Mouse (Mus musculus) left cerebral cortex, postnatal 36 days (tissue): ENCODE data around the gene Kcnab1. TPM values are rescaled to one million over a fixed set of nuclear protein-coding genes. Genes with fewer than 3 reads are reported as not detected.

Source experiments
- DNase-seq, 2 experiments: peaks; one replicate each; pipeline ENCODE4 v3.0.0; 2021 to 2022; ENCODE audit warnings: low spot score in 2 of 2, mixed read lengths in 1 of 2
- intact Hi-C: fragments of 180-260 bp; cut with DNase I; formaldehyde crosslinking; loops from one replicate; pipeline ENCODE4 v1.15.1; 2025
- total RNA-seq, 2 experiments: library from RNA; stranded (reverse); gene quantifications; 2 replicates each; pipeline ENCODE4 v1.2.3; 2021

Gene Kcnab1
- total RNA-seq, 2 experiments from 2014 or later = 85.7 to 89.1 TPM

DNA sequence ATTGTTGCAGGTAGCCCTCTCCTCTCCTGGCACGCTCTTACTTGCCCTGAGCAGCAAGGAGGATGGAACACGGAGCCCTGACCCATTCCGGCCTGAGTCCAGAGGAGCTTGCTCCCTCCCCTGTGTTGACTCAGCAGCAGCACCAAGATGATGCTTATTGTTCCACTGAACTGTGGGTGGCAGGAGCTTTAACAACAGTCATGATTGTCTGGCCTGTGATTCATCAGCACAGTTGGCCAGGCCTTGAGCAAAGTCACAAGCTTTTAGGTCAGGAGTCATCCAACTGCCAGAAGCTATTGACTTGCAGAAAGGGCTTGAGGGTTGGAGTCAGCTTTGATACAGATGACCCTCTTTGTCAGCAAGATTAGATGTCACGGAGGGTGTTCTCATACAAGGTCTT is 187.8 kb downstream of the Kcnab1 start:
- intact Hi-C loops = no loop called here
- DNase-seq = no peak

- intact Hi-C loops = no loop called here
Observed at GRCm38 (mm10) chr3:65299205-65299604, 190.0 kb downstream of the Kcnab1 start.

GRCm38 (mm10) chr3:65301531-65301930 is 192.3 kb downstream of the Kcnab1 start:
- intact Hi-C loops = no loop called here
- DNase-seq = no peak

More at GRCm38 (mm10) chr3:65299205-65299604, 190.0 kb downstream of the Kcnab1 start:
- DNase-seq = no peak

GRCm38 (mm10) chr3:65302559-65302958 is 193.4 kb downstream of the Kcnab1 start:
- DNase-seq = no peak

GRCm38 (mm10) chr3:65315837-65316236 is 206.7 kb downstream of the Kcnab1 start:
- intact Hi-C loops = loop anchor here (10.0 kb wide), 1 partner anchor 201 kb away; no protein-coding TSS in a partner anchor

More at GRCm38 (mm10) chr3:65302559-65302958, 193.4 kb downstream of the Kcnab1 start:
- intact Hi-C loops = no loop called here

GRCm38 (mm10) chr3:65316738-65317137 is 207.6 kb downstream of the Kcnab1 start:
- DNase-seq = no peak
- intact Hi-C loops = loop anchor here (10.0 kb wide), 1 partner anchor 202 kb away; no protein-coding TSS in a partner anchor

More at GRCm38 (mm10) chr3:65315837-65316236, 206.7 kb downstream of the Kcnab1 start:
- no peak for DNase-seq

GRCm38 (mm10) chr3:65317876-65318537 is 208.8 kb downstream of the Kcnab1 start:
- intact Hi-C loops = loop anchor here (10.0 kb wide), 1 partner anchor 203 kb away; no protein-coding TSS in a partner anchor

GRCm38 (mm10) chr3:65319248-65320008 is 210.2 kb downstream of the Kcnab1 start:
- intact Hi-C loops = loop anchor here (10.0 kb wide), 1 partner anchor 205 kb away; no protein-coding TSS in a partner anchor
- no peak for DNase-seq

More at GRCm38 (mm10) chr3:65317876-65318537, 208.8 kb downstream of the Kcnab1 start:
- DNase-seq = no peak

- DNase-seq = no peak
- intact Hi-C loops = no loop called here
Observed at GRCm38 (mm10) chr3:65320990-65321389, 211.8 kb downstream of the Kcnab1 start.

DNA sequence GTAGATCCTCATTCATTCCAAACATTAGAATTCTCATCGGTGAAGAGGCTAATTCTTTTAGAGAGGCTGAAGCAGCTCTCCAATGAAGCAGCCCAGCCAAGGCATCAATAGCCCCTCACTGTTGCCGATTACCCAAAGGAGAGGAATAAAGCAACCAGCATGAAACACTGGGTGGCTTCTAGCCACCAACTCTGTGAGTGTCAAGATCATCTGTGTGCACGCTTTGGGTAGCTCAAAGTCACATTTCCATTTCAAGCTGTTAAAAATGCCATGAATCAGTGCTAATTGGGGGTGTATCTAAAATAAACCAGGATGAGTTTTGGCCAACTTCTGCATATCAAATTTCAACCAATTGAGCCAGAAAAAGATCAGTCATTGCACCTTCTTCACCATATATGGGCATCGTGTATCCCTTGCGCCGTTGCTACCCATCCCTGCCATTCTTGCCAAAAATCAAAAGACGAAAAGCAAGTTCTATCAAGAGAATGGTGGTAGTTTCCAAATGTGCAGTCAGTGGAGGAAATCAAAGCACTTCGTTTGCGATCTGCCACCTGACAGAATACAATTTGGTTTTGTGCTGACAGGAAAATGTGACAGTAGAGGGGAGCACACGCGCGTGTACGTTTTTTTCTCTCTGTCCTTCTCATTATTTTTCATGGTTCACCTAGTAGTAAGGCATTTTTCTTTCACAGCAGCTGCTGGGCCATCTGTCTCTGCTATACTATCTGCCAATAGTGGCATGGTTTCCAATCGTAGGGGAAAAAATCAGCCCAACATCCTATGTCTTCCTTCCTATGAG is 213.0 kb downstream of the Kcnab1 start:
- intact Hi-C loops = no loop called here
- DNase-seq = peak in 1 of 2 experiments; percentile 49

DNA sequence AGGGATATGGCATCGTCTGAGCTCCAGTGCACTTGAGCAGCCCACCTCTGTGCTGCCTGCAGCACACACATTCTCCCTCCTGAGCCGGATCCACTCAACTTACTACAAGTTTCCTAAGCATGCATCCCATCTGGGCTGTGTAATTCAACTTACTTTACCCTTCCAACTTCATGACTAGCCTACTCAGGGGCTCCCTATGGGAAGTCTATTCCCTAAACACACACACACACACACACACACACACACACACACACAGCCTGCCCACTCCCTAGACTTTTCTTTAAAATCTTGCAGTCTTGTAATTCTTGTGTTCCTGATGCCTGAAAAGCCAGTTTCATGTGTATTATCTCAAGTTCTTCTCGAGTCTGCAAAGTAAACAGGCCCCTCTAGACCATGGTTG is 216.1 kb downstream of the Kcnab1 start:
- intact Hi-C loops = no loop called here
- DNase-seq = no peak

DNA sequence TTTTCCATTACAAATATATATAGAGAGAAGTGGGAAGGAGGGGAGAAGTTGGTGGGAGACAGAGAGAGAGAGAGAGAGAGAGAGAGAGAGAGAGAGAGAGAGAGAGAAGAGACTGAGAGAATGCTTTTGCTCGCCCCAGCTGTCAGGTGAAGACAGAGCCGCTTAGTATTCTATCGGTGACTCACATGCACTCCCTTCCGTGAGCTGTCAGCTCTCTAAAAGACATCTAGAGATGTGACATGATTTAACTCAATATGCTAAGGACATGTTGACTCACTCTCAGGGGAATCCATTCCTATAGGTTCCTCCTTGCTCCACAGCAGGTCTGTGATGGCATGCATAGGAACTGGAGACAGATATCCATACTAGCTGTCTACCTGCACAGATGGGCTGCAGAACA is 219.6 kb downstream of the Kcnab1 start:
- intact Hi-C loops = no loop called here
- no peak for DNase-seq

DNA sequence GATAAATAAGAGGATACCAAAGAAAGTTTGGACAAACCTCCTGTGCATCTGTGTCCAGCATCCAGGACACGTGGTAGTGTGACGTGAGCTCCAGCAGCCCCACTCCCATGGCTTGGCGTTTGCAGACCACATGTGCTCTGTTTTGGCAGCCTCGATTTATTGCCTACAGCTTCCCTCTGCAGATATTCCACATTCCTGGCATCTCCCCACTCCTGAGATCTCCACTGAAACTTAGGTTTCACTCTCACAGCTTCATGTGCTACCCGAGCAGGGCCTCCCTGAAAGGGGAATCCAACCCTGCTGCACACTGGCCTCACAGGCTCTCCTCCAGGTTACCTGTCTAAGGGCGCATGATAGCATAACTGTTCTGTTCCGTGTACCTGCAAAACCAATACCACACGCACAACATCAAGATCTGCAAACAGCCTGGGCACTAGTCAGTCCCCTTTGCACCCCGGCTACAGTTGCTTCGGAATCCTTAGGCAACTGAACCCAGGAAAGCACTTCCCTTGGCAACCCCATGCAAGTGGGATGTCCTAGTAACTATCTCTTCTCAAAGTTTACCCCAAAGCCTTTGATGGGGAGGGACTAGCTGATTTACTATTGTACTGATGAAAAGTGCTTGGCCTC is 228.8 kb downstream of the Kcnab1 start:
- no peak for DNase-seq
- intact Hi-C loops = no loop called here

GRCm38 (mm10) chr3:65340173-65340951 is 231.2 kb downstream of the Kcnab1 start:
- no peak for DNase-seq

DNA sequence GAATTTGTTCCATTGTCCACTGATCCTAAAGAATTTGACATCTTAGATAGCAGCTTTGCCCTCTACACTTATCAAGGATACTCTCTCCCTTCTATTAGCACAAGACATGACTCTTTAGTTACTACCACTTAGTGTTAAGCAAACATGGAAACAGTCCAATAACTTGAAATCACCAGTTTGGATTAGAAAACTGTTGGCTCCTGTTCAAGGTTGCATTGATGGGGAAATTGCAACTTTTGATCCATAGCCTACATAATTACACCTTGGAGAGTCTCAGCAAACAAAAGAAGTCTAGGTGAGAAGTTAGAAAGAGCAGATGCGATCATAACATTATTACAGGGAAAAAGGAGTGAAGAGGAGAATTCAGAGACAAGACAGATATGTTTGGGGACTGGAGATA is 237.0 kb downstream of the Kcnab1 start:
- intact Hi-C loops = no loop called here
- DNase-seq = no peak

More at GRCm38 (mm10) chr3:65340173-65340951, 231.2 kb downstream of the Kcnab1 start:
- intact Hi-C loops = no loop called here

DNA sequence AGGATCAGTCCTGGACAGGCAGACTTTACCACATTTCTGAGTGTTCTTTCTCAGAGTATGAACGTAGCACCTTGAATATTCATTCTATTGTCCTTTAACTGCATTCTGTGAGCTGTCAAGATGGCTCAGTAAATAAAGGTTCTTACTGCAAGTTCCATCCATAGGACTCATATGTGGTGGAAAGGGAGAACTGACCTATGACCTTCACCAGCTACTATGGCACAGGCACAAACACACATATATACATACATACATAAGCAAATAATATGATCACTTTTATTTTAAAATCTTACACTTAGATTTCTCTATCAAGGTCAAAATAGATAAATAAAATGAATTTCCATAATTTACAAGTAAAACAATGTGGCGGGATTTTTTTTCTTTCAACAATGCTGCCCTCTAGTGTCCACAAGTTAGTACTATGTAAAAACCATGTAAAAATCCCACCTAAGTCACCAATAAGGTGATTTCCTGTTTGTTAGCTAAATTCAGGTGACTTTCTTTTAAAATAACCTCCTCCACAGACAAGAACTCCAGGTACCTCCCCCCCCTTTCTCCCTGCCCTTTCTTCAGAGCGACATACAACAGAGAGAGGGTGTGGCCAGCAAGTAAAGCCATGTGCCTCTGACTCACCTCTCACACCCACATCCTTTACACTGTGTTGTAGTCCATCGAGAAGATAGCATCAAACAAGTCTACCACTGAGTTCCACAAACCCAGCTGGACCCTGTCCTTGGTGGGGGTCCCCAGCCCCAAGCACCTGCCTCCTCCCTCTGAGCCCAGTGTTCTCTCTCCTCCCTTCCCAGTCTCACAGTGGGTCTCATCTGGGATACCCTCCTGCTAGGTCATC is 243.3 kb downstream of the Kcnab1 start:
- DNase-seq = no peak
- intact Hi-C loops = loop anchor here (2.0 kb wide), 1 partner anchor 368 kb away; no protein-coding TSS in a partner anchor

DNA sequence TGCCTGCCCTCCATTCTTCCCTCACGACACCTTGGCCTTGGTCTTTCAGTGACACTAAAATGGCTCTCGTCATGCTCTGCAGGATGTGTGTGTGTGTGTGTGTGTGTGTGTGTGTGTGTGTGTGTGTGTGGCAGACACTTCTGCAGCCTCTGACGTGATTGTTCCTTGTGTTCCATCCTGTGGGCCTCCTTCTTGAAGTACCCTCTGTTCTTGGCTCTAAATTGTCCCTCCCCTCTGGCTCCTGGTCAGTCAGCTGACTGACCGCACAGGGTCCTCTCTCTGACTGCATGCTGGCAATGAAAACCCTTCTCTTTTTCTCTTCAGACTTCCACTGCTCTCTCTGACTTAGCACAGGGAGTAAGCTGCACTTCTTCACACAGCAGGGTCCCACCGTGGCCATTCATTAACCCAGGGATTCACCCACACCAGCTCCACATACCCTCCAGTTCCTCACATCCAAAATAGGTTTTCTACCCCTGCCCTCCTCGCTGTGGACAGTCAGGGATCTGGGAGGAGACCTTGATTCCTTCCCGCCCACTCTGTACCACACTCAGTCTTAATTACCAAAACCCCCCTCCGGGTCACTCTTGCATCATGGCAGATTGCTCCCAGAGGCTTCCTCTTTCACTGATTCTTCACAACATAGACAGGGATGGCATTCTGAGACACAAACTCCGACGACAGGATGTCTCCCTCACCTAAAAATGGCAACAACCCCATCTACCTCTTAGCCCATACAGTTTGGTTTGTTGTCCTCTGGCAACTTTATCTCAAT is 244.3 kb downstream of the Kcnab1 start:
- no peak for DNase-seq
- intact Hi-C loops = loop anchor here (2.0 kb wide), 1 partner anchor 369 kb away; no protein-coding TSS in a partner anchor
